Mouse (Mus musculus) heart, postnatal 10 days (tissue): ENCODE measurements at regions not wholly inside any gene's neighbourhood (a gene's known extent, or its start where the extent isn't known, plus 50 kb on each side); places are given as distances from the start of the nearest gene placed in this dataset.

Experiments used
- DNase-seq, 2 experiments: peaks; one replicate each; pipeline ENCODE4 v3.0.0; 2021
- intact Hi-C: fragments of 180-260 bp; cut with DNase I; formaldehyde crosslinking; loops from one replicate; pipeline ENCODE4 v1.15.1; 2025

- DNase-seq: no peak
- intact Hi-C loops: no loop called here
Observed at GRCm38 (mm10) chr14:72942571-72942970, 106.3 kb downstream of the Cysltr2 start.

GRCm38 (mm10) chr14:72939067-72939393 lies 109.9 kb downstream of the Cysltr2 start:
- intact Hi-C loops: no loop called here
- no peak for DNase-seq

DNA sequence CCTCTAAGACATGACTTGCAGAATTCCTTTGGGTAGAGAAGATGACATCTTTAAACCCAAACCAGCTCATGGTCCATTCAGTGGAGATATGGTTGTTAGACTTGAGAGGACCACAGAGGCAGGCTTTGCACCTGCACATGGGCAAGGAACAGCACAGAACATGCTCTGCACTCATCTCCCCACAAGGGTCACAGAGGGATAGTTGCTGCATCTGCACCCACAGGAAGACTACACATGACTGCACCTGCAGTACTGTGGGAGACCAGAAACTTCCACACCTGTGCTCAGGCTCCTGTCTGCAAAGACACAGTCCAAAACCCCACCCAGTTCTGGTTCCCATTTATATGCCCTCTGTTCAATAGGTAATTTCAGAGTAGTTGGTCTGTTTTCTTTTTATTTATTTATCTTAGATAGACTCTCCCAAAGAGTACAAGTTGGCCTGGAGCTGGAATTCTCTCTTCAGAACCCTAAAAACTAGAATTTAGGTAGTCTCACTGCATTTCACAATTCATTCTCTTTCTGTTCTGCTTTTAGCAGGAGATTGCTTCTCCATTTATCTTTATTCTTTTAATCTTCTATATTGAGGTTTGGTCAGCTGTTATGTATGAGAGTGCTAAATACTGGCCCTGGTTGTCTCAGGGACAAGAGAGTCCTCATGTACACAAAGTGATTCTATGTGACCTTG lies 110.4 kb downstream of the Cysltr2 start:
- no peak for DNase-seq
- intact Hi-C loops: no loop called here

GRCm38 (mm10) chr14:72933598-72933997 lies 115.3 kb downstream of the Cysltr2 start:
- intact Hi-C loops: loop anchor here (2.0 kb wide), 1 partner anchor 49 kb away; no protein-coding TSS in a partner anchor

DNA sequence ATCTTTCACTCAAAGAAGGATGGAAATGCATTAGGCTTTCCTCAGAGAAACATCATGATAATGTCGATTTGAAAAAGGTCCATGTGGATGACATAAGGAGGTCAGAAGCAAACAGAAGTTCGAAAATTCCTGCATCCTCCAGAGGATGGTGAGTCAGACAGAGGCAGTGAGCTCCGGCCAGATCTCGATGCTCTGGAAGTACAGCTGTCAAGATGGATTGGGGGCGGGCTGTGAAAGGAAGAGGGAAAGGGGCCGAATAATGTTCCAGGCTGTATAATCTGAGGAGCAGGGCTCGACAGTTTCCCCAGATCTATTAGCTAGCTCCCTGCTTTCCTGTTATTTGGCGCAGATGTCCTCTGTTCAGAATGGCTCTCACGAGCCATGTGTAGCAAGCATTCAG lies 116.6 kb downstream of the Cysltr2 start:
- intact Hi-C loops: loop anchor here (2.0 kb wide), 1 partner anchor 51 kb away; no protein-coding TSS in a partner anchor
- peak; percentile 51 to 52 for DNase-seq

More at GRCm38 (mm10) chr14:72933598-72933997, 115.3 kb downstream of the Cysltr2 start:
- DNase-seq: no peak

- DNase-seq: no peak
- intact Hi-C loops: no loop called here
Observed at GRCm38 (mm10) chr14:72901171-72901926, 147.6 kb downstream of the Cysltr2 start.

DNA sequence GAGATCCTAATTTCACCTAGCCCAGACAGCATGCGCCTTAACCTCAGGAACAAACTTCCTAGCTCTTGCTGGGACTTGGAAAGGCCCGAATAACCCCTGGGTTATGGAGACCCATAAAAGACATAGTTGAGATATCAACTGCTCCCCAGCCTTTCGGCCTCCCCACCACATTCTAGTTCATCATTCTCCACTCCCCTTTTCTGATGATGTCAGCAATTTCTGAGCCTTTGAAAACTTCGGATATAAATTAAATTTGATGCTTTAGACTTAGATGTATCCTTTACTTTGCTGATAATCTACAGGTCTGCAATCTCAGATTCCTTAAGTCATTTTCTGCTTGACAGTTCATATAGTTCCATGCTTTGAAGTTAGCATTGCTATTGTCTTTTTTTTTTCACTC lies 149.3 kb downstream of the Cysltr2 start:
- intact Hi-C loops: no loop called here
- DNase-seq: no peak

DNA sequence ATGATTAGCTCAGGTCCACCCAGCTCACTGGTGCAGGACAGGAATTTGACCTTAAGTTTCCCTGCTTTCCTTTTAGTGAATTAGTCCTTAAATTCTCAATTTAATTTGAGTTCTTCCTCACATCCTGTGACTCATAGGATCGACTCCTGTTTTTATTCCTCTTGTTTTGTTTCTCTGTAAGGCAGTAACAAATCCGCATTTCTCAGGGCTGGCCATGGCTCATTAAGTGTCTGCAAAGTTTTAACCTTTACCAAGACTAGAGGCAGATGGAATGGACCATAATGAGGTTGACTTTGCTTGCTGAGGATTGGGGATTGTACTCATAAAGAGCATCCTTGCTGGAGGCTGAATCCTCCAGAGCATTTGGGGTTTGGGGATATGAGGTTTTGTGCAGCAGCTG lies 156.6 kb downstream of the Cysltr2 start:
- intact Hi-C loops: no loop called here
- DNase-seq: no peak

GRCm38 (mm10) chr14:72889663-72890062 lies 159.3 kb downstream of the Cysltr2 start:
- no peak for DNase-seq
- intact Hi-C loops: no loop called here

- intact Hi-C loops: no loop called here
- DNase-seq: no peak
Observed at GRCm38 (mm10) chr14:72887470-72888071, 161.3 kb downstream of the Cysltr2 start.

DNA sequence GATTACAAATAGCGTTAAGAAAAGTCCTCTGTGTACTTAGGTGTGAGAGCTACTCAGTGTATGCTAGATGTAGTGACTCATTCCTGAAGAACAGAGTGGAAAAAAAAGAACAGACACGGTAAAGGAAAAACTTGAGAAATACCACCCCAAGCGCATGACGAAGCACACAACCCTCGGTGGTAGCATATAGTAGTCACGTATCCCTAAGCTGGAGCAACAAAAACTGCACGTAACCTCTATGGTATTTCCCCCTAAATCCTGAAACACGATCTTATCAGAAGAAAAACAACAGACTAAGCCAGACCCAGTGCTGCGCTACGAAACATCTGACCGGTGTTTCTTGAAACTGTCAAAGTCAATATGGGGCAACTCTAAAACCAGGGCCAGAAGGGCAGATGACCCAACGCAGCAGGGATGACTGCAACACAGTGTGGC lies 162.0 kb downstream of the Cysltr2 start:
- intact Hi-C loops: no loop called here
- DNase-seq: peak; percentile 15 to 35

DNA sequence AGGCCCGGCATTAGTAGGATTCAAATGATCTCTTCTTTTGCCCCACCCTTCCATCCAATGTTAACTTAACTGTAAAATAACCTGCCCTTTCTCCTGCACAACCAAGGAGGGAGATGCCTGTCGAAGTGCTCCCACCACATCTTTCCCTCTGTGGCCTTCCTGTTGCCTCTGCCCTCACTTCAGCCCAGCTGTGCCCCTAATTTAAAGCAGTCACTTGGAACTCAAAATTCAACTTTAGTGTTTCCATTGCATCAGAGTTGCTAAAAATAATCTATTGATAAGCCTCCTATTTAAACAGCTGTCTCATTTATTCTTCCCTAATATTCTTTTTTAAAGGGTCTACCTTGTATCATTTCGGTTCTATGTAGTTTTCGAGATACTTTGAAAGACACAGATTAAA lies 163.1 kb downstream of the Cysltr2 start:
- DNase-seq: no peak
- intact Hi-C loops: no loop called here

DNA sequence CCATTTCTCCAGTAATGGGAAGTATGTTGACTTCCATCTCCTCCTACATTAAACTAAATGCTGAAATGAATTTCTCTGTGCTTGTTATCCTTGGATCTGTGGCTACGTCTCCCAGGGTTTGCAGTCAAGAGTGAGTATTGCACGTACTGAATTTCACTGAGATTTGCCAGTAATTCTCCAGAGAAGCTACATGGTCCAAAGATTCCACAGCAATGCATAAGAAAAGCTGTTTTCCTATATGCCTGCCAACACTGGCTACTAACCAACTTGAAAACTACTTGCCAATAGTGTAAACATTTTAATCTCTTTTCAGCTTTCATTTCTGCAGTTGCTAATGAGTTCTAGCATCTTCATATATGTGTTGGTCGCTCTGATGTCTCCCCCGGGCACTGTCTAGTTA lies 164.4 kb downstream of the Cysltr2 start:
- intact Hi-C loops: no loop called here

DNA sequence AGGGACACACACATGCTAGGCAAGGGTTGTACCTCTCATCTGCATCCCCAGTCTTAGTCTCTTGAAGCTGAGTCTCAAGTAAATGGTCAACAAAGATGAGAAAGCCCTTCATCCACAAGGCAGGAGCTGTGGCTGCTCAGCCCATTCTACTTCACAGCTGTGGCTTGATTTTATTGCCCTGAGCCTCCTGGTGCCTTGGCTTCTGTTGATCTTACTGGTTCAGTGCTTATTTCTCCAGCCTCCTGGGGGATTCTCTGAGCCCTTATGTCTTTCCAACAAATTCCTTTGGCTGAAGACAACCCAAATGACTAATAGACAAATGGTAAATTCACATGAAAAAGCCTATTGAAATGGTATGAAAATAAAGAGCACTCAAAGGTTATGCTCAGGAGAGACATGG lies 167.3 kb upstream of the Fndc3a start:
- DNase-seq: no peak
- intact Hi-C loops: no loop called here

More for the DNA sequence above, 164.4 kb downstream of the Cysltr2 start:
- DNase-seq: no peak

- no peak for DNase-seq
- intact Hi-C loops: no loop called here
Observed at GRCm38 (mm10) chr14:72873494-72873893, 163.7 kb upstream of the Fndc3a start.

- intact Hi-C loops: no loop called here
Observed at GRCm38 (mm10) chr14:72869188-72869749, 159.5 kb upstream of the Fndc3a start.

DNA sequence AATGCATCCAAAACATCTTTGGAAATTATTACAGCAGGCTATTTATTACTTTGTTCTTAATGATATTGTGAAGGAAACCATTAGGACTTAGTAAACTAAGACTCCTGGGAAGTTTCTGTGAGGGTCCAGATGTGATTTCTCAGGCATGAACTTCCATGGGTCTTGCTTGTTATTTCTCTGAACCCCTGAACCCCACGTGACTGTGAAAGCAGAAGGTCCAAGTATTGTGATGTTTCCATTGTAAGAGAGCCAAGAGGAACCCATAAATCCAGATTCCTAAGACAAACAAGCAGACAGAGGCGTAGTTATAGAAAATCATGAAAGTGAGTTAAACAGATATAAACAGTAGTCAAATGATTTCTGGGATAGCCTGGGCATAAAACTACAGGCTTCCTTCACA lies 157.1 kb upstream of the Fndc3a start:
- no peak for DNase-seq
- intact Hi-C loops: no loop called here

More at GRCm38 (mm10) chr14:72869188-72869749, 159.5 kb upstream of the Fndc3a start:
- DNase-seq: no peak

DNA sequence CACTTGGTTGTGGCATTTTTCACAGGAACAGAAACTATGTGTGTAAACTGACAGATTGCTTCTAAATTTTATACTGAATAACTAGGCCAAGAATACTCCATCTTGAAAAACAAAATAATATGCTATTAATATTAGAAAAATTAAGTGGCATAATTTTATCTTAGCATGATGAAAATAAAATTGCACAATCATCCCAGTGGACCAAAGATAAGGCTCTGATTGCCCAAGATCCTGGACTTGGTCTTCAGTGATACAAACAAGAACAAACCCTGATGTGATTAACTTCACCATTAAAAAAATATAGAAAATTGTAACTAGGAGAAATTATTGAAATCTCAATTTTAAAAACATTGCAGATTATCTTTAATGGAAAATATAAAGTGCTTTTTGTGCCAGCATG lies 155.7 kb upstream of the Fndc3a start:
- no peak for DNase-seq
- intact Hi-C loops: no loop called here

- intact Hi-C loops: no loop called here
- no peak for DNase-seq
Observed at GRCm38 (mm10) chr14:72864792-72865191, 155.0 kb upstream of the Fndc3a start.

DNA sequence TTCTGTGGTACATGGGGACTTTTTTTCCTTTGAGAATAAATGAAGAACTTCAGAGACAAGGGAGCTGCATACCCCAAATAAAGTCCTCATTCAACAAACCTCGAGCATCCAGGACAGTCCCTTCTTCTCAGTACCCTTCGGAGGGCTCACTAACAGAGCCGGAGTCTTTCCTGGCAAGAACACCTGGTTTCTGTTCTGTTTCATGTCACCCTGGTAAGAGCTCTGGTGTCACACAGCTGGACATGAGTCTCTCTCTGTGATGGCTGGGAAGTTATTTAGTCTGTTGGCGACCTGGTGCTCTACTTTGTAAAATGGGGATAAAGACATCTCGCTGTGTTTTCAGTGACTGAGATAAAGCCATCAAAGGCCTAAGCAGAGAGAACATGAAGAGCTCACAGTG lies 154.3 kb upstream of the Fndc3a start:
- no peak for DNase-seq
- intact Hi-C loops: no loop called here

DNA sequence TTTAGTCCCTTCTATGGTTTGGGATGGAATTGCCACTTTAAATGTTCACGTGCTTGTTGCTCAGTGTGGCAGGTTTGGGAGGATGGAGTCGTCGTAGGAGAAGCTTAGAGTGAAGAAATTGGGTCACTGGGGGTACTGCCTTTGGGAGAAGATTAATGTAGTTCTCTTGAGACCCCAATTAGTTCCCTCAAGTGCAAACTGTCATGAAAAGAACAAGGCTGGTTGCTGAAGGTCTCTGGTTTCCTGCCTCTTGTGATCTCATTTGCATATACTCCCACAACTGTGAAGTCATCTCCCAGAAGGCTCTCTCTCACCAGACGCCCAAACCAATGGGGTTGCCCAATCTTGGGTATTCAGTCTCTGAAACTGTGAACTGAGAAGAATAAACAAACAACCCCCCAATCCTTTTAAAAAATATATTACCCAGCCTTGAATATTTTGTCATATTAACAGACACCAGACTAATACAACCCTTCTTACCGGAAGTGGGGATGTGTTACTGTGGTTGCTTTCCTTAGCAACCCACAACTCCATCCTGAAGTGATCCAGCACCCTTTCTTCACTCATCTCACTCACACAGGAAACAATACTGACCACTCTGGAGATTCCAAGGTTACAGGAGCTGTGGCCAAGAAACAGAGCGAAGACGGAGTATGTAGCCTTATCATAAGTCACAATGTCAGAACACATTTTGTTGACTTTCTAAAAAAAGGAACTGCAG lies 153.2 kb upstream of the Fndc3a start:
- intact Hi-C loops: no loop called here
- DNase-seq: no peak
